Mouse (Mus musculus): ENCODE measurements around the gene Zbtb38.

GRCm38 (mm10) chr9:96789906-96790305 is 37.3 kb upstream of the Zbtb38 start:
- TF ChIP-seq POLR2A (IDR thresholded peaks at IDR 0.05; ENCODE audit: insufficient read depth, low read length) (no peak), CTCF (IDR thresholded peaks at IDR 0.05; ENCODE audit: low read depth, low read length) (no peak)

All from ES-Bruce4 (cell line).